Mouse (Mus musculus) cerebellum, adult 9-11 months (tissue): ENCODE data around the gene Slc25a10.
A peak's percentile ranks its signal among the peaks of the same experiment; 100 is the strongest.

ENCODE experiments used
- DNase-seq: peaks from one replicate; pipeline ENCODE4 v3.0.0; 2022

Gene Slc25a10

GRCm38 (mm10) chr11:120485251-120485650, 6.4 kb upstream of the Slc25a10 start:
- DNase-seq = no peak

- no peak for DNase-seq
Measured at GRCm38 (mm10) chr11:120488516-120488915, 3.1 kb upstream of the Slc25a10 start.

- peak; percentile 81 for DNase-seq
Measured at GRCm38 (mm10) chr11:120489054-120489761, 2.4 kb upstream of the Slc25a10 start.

GRCm38 (mm10) chr11:120490291-120491046, 1.2 kb upstream of the Slc25a10 start:
- peak; percentile 54 for DNase-seq

GRCm38 (mm10) chr11:120492024-120492877, 611 bp downstream of the Slc25a10 start:
- no peak for DNase-seq

- no peak for DNase-seq
Measured at GRCm38 (mm10) chr11:120492878-120493203, 1.2 kb downstream of the Slc25a10 start.

GRCm38 (mm10) chr11:120493351-120493750, 1.7 kb downstream of the Slc25a10 start:
- no peak for DNase-seq

GRCm38 (mm10) chr11:120493911-120494310, 2.3 kb downstream of the Slc25a10 start:
- DNase-seq = no peak

- DNase-seq = no peak
Measured at GRCm38 (mm10) chr11:120497436-120497835, 5.8 kb downstream of the Slc25a10 start.

- no peak for DNase-seq
Measured at GRCm38 (mm10) chr11:120498226-120498625, 6.6 kb downstream of the Slc25a10 start.

- DNase-seq = no peak
Measured at GRCm38 (mm10) chr11:120498891-120499290, 7.3 kb downstream of the Slc25a10 start.

- no peak for DNase-seq
Measured at GRCm38 (mm10) chr11:120499894-120500293, 8.3 kb downstream of the Slc25a10 start.

- DNase-seq = no peak
Measured at GRCm38 (mm10) chr11:120500357-120500756, 8.7 kb downstream of the Slc25a10 start.

- DNase-seq = no peak
Measured at GRCm38 (mm10) chr11:120501018-120501417, 9.4 kb downstream of the Slc25a10 start.

GRCm38 (mm10) chr11:120501701-120502100, 10.1 kb downstream of the Slc25a10 start:
- no peak for DNase-seq

GRCm38 (mm10) chr11:120505661-120506060, 14.0 kb downstream of the Slc25a10 start:
- DNase-seq = no peak

GRCm38 (mm10) chr11:120506899-120507298, 15.3 kb downstream of the Slc25a10 start:
- DNase-seq = no peak

- no peak for DNase-seq
Measured at GRCm38 (mm10) chr11:120507611-120508289, 16.1 kb downstream of the Slc25a10 start.

GRCm38 (mm10) chr11:120508290-120508870, 16.7 kb downstream of the Slc25a10 start:
- DNase-seq = no peak

GRCm38 (mm10) chr11:120509940-120510339, 18.3 kb downstream of the Slc25a10 start:
- no peak for DNase-seq

- DNase-seq = no peak
Measured at GRCm38 (mm10) chr11:120510375-120511030, 18.9 kb downstream of the Slc25a10 start.
